Comparison of ENCODE assay signal across 21 mouse cellular contexts in the genomic region with DNA sequence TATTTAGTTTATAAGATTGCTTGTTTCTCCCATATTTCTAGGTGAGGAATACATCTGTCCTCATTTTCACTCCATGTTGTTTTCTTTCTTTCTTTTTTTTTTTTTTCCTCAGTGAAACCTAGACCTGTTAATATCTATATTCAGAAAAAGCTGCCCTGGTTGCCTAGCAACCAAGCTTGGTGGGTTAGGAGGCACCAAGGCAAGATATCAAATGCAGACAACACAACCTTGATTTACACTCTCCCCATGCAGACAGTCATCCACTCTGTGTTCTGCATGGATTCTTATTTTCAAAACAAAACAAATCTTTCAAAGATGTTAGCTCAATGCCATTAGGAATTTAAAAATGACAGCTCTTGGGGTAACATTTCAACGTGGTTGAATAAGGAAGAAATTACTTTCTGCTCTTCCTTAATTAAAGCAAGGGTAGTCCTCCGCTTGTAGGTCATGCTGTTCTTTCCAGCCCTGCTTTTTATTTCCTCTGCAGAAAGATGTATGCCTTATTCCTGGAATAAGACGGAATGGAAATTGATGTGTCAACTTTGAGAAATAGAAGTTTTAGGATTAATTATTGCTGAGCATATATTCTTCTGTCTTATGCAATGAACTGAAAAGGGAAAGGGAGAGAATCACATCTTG.
DNase-seq lines count a peak whose midpoint lies in the region; ATAC-seq lines count a peak whose summit lies in the region.
"Had no signal": no experiment of that assay in that cellular context is flagged by ENCODE, and none has a peak within 500 bp of the region (broad histone marks: within the 10 kb centered on the region; RNA-seq: fewer than 3 reads in every experiment).

No protein-coding gene starts in this region.

- no peaks in the 10 kb centered on the region for H3K4me1 ChIP-seq in midbrain, embryonic 13.5 days (replicated peaks)
- H3K4me1 ChIP-seq in midbrain, embryonic 10.5 days = no peaks in the 10 kb centered on the region
- H3K4me1 ChIP-seq in forebrain, embryonic 16.5 days (replicated peaks; ENCODE audit: control insufficient read depth, insufficient read depth, low read length) = no peaks in the 10 kb centered on the region
- H3K4me1 ChIP-seq in neural tube, embryonic 14.5 days (ENCODE audit: control insufficient read depth, insufficient read depth, low read length) = no peaks in the 10 kb centered on the region
- H3K4me1 ChIP-seq: embryonic facial prominence, embryonic 13.5 days; heart, embryonic 10.5 days had no signal

- no peak overlapping the region for H3K4me3 ChIP-seq in midbrain, embryonic 13.5 days (replicated peaks)
- no peak overlapping the region for H3K4me3 ChIP-seq in midbrain, embryonic 10.5 days
- H3K4me3 ChIP-seq in forebrain, embryonic 16.5 days (replicated peaks; ENCODE audit: low read length) = no peak overlapping the region
- H3K4me3 ChIP-seq in neural tube, embryonic 14.5 days (ENCODE audit: low read depth, low read length) = no peak overlapping the region
- H3K4me3 ChIP-seq: embryonic facial prominence, embryonic 13.5 days; heart, embryonic 10.5 days had no signal

- no peak overlapping the region for H3K9ac ChIP-seq in midbrain, embryonic 13.5 days (replicated peaks)
- no peak overlapping the region for H3K9ac ChIP-seq in forebrain, embryonic 16.5 days (replicated peaks; ENCODE audit: low read depth, low read length)
- H3K9ac ChIP-seq in neural tube, embryonic 14.5 days (replicated peaks; ENCODE audit: low read depth, low read length) = no peak overlapping the region
- H3K9ac ChIP-seq: embryonic facial prominence, embryonic 13.5 days had no signal

- peak; percentile 79 for ATAC-seq in frontal cortex, adult (ENCODE audit: low TSS enrichment)
- peak; percentile 91 for ATAC-seq in midbrain, embryonic 13.5 days
- peak; percentile 80; the same call in 1 of the 2 replicates for ATAC-seq in forebrain, embryonic 16.5 days
- peak; percentile 72 for ATAC-seq in neural tube, embryonic 14.5 days (ENCODE audit: low read depth)
- ATAC-seq in monocyte, adult 5-6 weeks (replicated peaks; ENCODE audit: insufficient number of reproducible peaks, low FRiP score, low TSS enrichment, poor library complexity, severe bottlenecking) = no peak
- ATAC-seq: activated CD4-positive, CD25-positive, alpha-beta regulatory T cell, adult 4 months; intestine, postnatal 0 days had no signal

- peak overlapping the region; percentile 25; the same call in 1 of the 2 replicates for H3K27ac ChIP-seq in midbrain, embryonic 13.5 days
- no peak overlapping the region for H3K27ac ChIP-seq in midbrain, embryonic 10.5 days (replicated peaks)
- H3K27ac ChIP-seq in forebrain, embryonic 16.5 days (ENCODE audit: low read length) = no peak overlapping the region
- H3K27ac ChIP-seq in neural tube, embryonic 14.5 days (ENCODE audit: low read depth, low read length) = peak overlapping the region; percentile 5; the same call in 1 of the 2 replicates
- H3K27ac ChIP-seq: embryonic facial prominence, embryonic 13.5 days; heart, embryonic 10.5 days; kidney, postnatal 0 days had no signal

- no peak for DNase-seq in frontal cortex, postnatal 25 days (ENCODE audit: low spot score in 2 of 2)
- DNase-seq in midbrain, embryonic 10.5 days (ENCODE audit: low spot score) = no peak
- no peak for DNase-seq in layer of hippocampus, adult 9-10 months (ENCODE audit: low spot score)
- DNase-seq: adrenal gland, postnatal 36 days; cerebellum, adult 11-12 months; gastrocnemius, postnatal 25 days; liver; lung, adult 18-20 months; lung, postnatal 36 days; right cerebral cortex, postnatal 4 days; thymus, adult 18-20 months had no signal

- WGBS in midbrain, embryonic 13.5 days = 73% methylated on average over 3 of the region's 3 CpGs
- 76% methylated on average over 3 of the region's 3 CpGs for WGBS in midbrain, embryonic 10.5 days
- 72% methylated on average over 3 of the region's 3 CpGs for WGBS in forebrain, embryonic 16.5 days
- WGBS in neural tube, embryonic 14.5 days = 54% methylated on average over 3 of the region's 3 CpGs

- no peaks in the 10 kb centered on the region for H3K9me3 ChIP-seq in midbrain, embryonic 13.5 days
- no peaks in the 10 kb centered on the region for H3K9me3 ChIP-seq in midbrain, embryonic 10.5 days (replicated peaks)
- H3K9me3 ChIP-seq in forebrain, embryonic 16.5 days (ENCODE audit: control insufficient read depth, low read length) = no peaks in the 10 kb centered on the region
- H3K9me3 ChIP-seq in neural tube, embryonic 14.5 days (ENCODE audit: control insufficient read depth, low read length) = no peaks in the 10 kb centered on the region
- H3K9me3 ChIP-seq: embryonic facial prominence, embryonic 13.5 days; heart, embryonic 10.5 days had no signal

- H3K27me3 ChIP-seq in midbrain, embryonic 13.5 days = no peaks in the 10 kb centered on the region
- no peaks in the 10 kb centered on the region for H3K27me3 ChIP-seq in midbrain, embryonic 10.5 days (ENCODE audit: low read depth, poor library complexity, severe bottlenecking)
- no peaks in the 10 kb centered on the region for H3K27me3 ChIP-seq in forebrain, embryonic 16.5 days (replicated peaks; ENCODE audit: control insufficient read depth, insufficient read depth, low read length)
- H3K27me3 ChIP-seq in neural tube, embryonic 14.5 days (ENCODE audit: control insufficient read depth, insufficient read depth, low read length) = no peaks in the 10 kb centered on the region
- H3K27me3 ChIP-seq: embryonic facial prominence, embryonic 13.5 days had no signal

- H3K4me2 ChIP-seq in midbrain, embryonic 13.5 days (replicated peaks) = no peak overlapping the region
- H3K4me2 ChIP-seq in forebrain, embryonic 16.5 days (ENCODE audit: low read length) = no peak overlapping the region
- no peak overlapping the region for H3K4me2 ChIP-seq in neural tube, embryonic 14.5 days (ENCODE audit: low read depth, low read length)
- H3K4me2 ChIP-seq: embryonic facial prominence, embryonic 13.5 days had no signal

- no peaks in the 10 kb centered on the region for H3K36me3 ChIP-seq in midbrain, embryonic 13.5 days
- no peaks in the 10 kb centered on the region for H3K36me3 ChIP-seq in midbrain, embryonic 10.5 days
- no peaks in the 10 kb centered on the region for H3K36me3 ChIP-seq in forebrain, embryonic 16.5 days (ENCODE audit: control insufficient read depth, insufficient read depth)
- no peaks in the 10 kb centered on the region for H3K36me3 ChIP-seq in neural tube, embryonic 14.5 days (ENCODE audit: control insufficient read depth, insufficient read depth, low read length)
- H3K36me3 ChIP-seq: embryonic facial prominence, embryonic 13.5 days; heart, embryonic 10.5 days had no signal

Comparison
In these comparisons a context has a peak if more than half of its experiments do, and no peak if none do; other contexts are left out.
1. H3K27ac ChIP-seq: peak in midbrain, embryonic 13.5 days (single experiment) and neural tube, embryonic 14.5 days (single experiment); none in midbrain, embryonic 10.5 days (single experiment) and forebrain, embryonic 16.5 days (single experiment).